Mouse (Mus musculus): ENCODE data around the gene Alkbh2.

- TF ChIP-seq CTCF (IDR thresholded peaks at IDR 0.05; ENCODE audit: low read depth, low read length) = no peak
- no peak for TF ChIP-seq POLR2A (IDR thresholded peaks at IDR 0.05; ENCODE audit: insufficient read depth, low read length)
- TF ChIP-seq EP300 (IDR thresholded peaks at IDR 0.05; ENCODE audit: insufficient read depth, low read depth, low read length) = no peak
These were observed 4.8 kb upstream of the Alkbh2 start for GRCm38 (mm10) chr5:114132841-114133240.

All from ES-Bruce4 (cell line).